Mouse (Mus musculus): ENCODE results near the gene Orai3. TPM values are rescaled to one million over a fixed set of nuclear protein-coding genes. Genes with fewer than 3 reads are reported as not detected.
A peak's percentile ranks its signal among the peaks of the same experiment; 100 is the strongest.
"Not testable (repeated sequence)": the region's sequence is repeated elsewhere in the genome, so short reads cannot be mapped to it uniquely, and the experiment has no call there.

Orai3 gene
- polyA plus RNA-seq (2015; fragmentation: Nextera tagmentation; extraction: Ambion mirVana): 9.5 and 9.6 TPM in 2 replicates

DNA sequence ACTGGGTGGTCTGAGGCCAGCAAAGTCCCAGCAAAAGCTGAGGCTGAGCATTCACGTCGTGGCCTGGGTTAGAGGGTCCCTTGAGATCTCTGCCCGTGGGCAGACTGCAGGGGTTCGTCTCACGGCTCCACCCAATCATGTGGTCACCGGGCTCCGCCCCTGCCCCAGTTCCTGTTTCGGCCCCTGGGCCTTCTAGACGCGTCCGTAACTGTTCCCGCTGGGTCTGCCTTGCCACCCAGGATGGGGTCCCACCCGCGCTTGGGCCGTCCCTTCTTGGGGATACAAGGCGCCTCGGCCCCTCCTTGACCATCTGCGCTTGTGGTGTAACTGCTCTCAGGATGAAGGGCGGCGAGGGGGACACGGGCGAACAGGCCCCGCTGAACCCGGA, at the start of gene Orai3:
TSS of gene Orai3 (plus strand) at position 165 of the 388 bp plus-strand sequence.
- peaks cover 19% of the 10 kb centered on the region for H3K36me3 ChIP-seq (ENCODE audit: control insufficient read depth, insufficient read depth)
- no peaks in the 10 kb centered on the region for H3K27me3 ChIP-seq (replicated peaks; ENCODE audit: control insufficient read depth, insufficient read depth, low read length)
- no peaks in the 10 kb centered on the region for H3K9me3 ChIP-seq (ENCODE audit: control insufficient read depth, low read length)
- peak within 1 kb of the TSS; percentile 71 for H3K9ac ChIP-seq (replicated peaks; ENCODE audit: low read depth, low read length)
- ATAC-seq: peak; percentile 52
- peaks cover 24% of the 10 kb centered on the region for H3K4me1 ChIP-seq (replicated peaks; ENCODE audit: control insufficient read depth, insufficient read depth, low read length)
- peak within 1 kb of the TSS; percentile 72 for H3K4me2 ChIP-seq (ENCODE audit: low read length)
- WGBS: under 1% methylated on average over 24 of the region's 24 CpGs
- H3K27ac ChIP-seq (ENCODE audit: low read length): peak within 1 kb of the TSS; percentile 68
- peak within 1 kb of the TSS; percentile 53 for H3K4me3 ChIP-seq (replicated peaks; ENCODE audit: low read length)

- Histone ChIP-seq H3K27ac (ENCODE audit: low read length) (no peak overlapping the region), H3K36me3 (ENCODE audit: control insufficient read depth, insufficient read depth) (no peaks in the 10 kb centered on the region), H3K9me3 (ENCODE audit: control insufficient read depth, low read length) (no peaks in the 10 kb centered on the region), H3K27me3 (replicated peaks; ENCODE audit: control insufficient read depth, insufficient read depth, low read length) (no peaks in the 10 kb centered on the region), H3K9ac (replicated peaks; ENCODE audit: low read depth, low read length) (no peak overlapping the region), H3K4me3 (replicated peaks; ENCODE audit: low read length) (no peak overlapping the region), H3K4me1 (replicated peaks; ENCODE audit: control insufficient read depth, insufficient read depth, low read length) (no peaks in the 10 kb centered on the region), H3K4me2 (ENCODE audit: low read length) (no peak overlapping the region)
- WGBS: 39% methylated on average over 2 of the region's 2 CpGs
- no peak for ATAC-seq
Observed at GRCm38 (mm10) chr7:127725490-127725889, 44.1 kb upstream of the Orai3 start.

- H3K9ac ChIP-seq (replicated peaks; ENCODE audit: low read depth, low read length): no peak overlapping the region
- no peaks in the 10 kb centered on the region for H3K36me3 ChIP-seq (ENCODE audit: control insufficient read depth, insufficient read depth)
- no peaks in the 10 kb centered on the region for H3K27me3 ChIP-seq (replicated peaks; ENCODE audit: control insufficient read depth, insufficient read depth, low read length)
- H3K9me3 ChIP-seq (ENCODE audit: control insufficient read depth, low read length): no peaks in the 10 kb centered on the region
- no peak overlapping the region for H3K4me3 ChIP-seq (replicated peaks; ENCODE audit: low read length)
- H3K27ac ChIP-seq (ENCODE audit: low read length): no peak overlapping the region
- ATAC-seq: no peak
- H3K4me1 ChIP-seq (replicated peaks; ENCODE audit: control insufficient read depth, insufficient read depth, low read length): no peaks in the 10 kb centered on the region
- no peak overlapping the region for H3K4me2 ChIP-seq (ENCODE audit: low read length)
- 49% methylated on average over 6 of the region's 6 CpGs for WGBS
Observed at GRCm38 (mm10) chr7:127725924-127726323, 43.7 kb upstream of the Orai3 start.

DNA sequence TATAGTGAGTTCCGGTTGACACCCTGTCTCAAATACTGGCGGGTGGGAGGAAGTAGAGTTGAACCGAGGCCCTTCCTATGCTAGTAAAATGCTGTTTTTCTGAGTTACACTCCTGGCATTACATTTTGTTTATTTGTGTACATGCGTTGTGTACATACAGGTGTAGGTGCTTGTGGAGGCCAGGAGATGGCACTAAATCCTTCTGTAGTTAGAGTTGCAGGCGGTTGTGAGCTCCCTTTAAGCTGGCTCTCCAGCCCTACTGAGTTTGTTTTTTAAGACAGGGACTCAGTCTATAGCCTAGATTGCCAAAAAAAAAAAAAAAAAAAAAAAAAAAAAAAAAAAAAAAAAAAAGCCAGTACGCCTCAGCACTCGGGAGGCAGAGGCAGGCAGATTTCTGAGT, 41.7 kb upstream of the Orai3 start:
- no peak for ATAC-seq
- Histone ChIP-seq H3K4me2 (ENCODE audit: low read length) (no peak overlapping the region), H3K4me3 (replicated peaks; ENCODE audit: low read length) (no peak overlapping the region), H3K4me1 (replicated peaks; ENCODE audit: control insufficient read depth, insufficient read depth, low read length) (no peaks in the 10 kb centered on the region), H3K36me3 (ENCODE audit: control insufficient read depth, insufficient read depth) (no peaks in the 10 kb centered on the region), H3K27ac (ENCODE audit: low read length) (no peak overlapping the region), H3K9me3 (ENCODE audit: control insufficient read depth, low read length) (no peaks in the 10 kb centered on the region), H3K27me3 (replicated peaks; ENCODE audit: control insufficient read depth, insufficient read depth, low read length) (no peaks in the 10 kb centered on the region), H3K9ac (replicated peaks; ENCODE audit: low read depth, low read length) (no peak overlapping the region)
- 82% methylated on average over 7 of the region's 7 CpGs for WGBS

DNA sequence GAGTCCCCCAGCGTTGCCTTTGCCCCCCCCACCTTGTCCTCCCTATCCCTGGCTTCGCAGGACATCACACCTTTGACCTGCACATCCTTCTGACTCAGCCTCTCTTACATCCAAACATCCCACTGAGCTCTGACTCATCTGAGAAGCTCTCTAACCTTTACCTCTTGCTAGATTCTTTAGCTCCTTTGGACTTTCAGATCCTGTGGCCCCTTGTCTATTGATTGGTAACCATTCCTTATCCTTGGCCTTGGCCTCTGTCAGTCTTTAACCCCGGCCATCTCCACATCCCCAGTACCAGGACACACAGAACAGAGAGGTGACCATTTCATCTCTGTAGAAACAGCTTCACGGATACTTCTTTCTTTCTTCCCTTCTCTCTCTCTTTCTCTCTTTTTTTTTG, 39.4 kb upstream of the Orai3 start:
- Histone ChIP-seq H3K9ac (replicated peaks; ENCODE audit: low read depth, low read length) (no peak overlapping the region), H3K4me1 (replicated peaks; ENCODE audit: control insufficient read depth, insufficient read depth, low read length) (no peaks in the 10 kb centered on the region), H3K27ac (ENCODE audit: low read length) (no peak overlapping the region), H3K27me3 (replicated peaks; ENCODE audit: control insufficient read depth, insufficient read depth, low read length) (no peaks in the 10 kb centered on the region), H3K36me3 (ENCODE audit: control insufficient read depth, insufficient read depth) (no peaks in the 10 kb centered on the region), H3K4me2 (ENCODE audit: low read length) (no peak overlapping the region), H3K9me3 (ENCODE audit: control insufficient read depth, low read length) (no peaks in the 10 kb centered on the region), H3K4me3 (replicated peaks; ENCODE audit: low read length) (no peak overlapping the region)
- WGBS: 73% methylated on average over 4 of the region's 4 CpGs
- no peak for ATAC-seq

- H3K4me2 ChIP-seq (ENCODE audit: low read length); H3K9ac ChIP-seq (replicated peaks; ENCODE audit: low read depth, low read length); H3K4me3 ChIP-seq (replicated peaks; ENCODE audit: low read length); H3K9me3 ChIP-seq (ENCODE audit: control insufficient read depth, low read length); H3K27me3 ChIP-seq (replicated peaks; ENCODE audit: control insufficient read depth, insufficient read depth, low read length); ATAC-seq; H3K4me1 ChIP-seq (replicated peaks; ENCODE audit: control insufficient read depth, insufficient read depth, low read length); H3K36me3 ChIP-seq (ENCODE audit: control insufficient read depth, insufficient read depth); H3K27ac ChIP-seq (ENCODE audit: low read length): not testable (repeated sequence)
- WGBS: no CpG with 5 or more reads among the region's 5 CpGs
Observed at GRCm38 (mm10) chr7:127732066-127732465, 37.5 kb upstream of the Orai3 start, which contains the start of gene Ctf2. Ctf2 (minus strand) TSS chr7:127732166.

GRCm38 (mm10) chr7:127744366-127745045, 25.1 kb upstream of the Orai3 start, which contains the start of gene Fbxl19:
Fbxl19 (plus strand) TSS chr7:127744543.
- H3K4me2 ChIP-seq (ENCODE audit: low read length): peak within 1 kb of the TSS; percentile 90
- H3K27ac ChIP-seq (ENCODE audit: low read length): peak within 1 kb of the TSS; percentile 97
- H3K9me3 ChIP-seq (ENCODE audit: control insufficient read depth, low read length): no peaks in the 10 kb centered on the region
- H3K36me3 ChIP-seq (ENCODE audit: control insufficient read depth, insufficient read depth): peaks cover 9% of the 10 kb centered on the region
- WGBS: under 1% methylated on average over 26 of the region's 26 CpGs
- H3K9ac ChIP-seq (replicated peaks; ENCODE audit: low read depth, low read length): peak within 1 kb of the TSS; percentile 69
- peak within 1 kb of the TSS; percentile 84 for H3K4me3 ChIP-seq (replicated peaks; ENCODE audit: low read length)
- H3K4me1 ChIP-seq (replicated peaks; ENCODE audit: control insufficient read depth, insufficient read depth, low read length): peaks cover 21% of the 10 kb centered on the region
- ATAC-seq: no peak
- no peaks in the 10 kb centered on the region for H3K27me3 ChIP-seq (replicated peaks; ENCODE audit: control insufficient read depth, insufficient read depth, low read length)

GRCm38 (mm10) chr7:127745251-127745651, 24.4 kb upstream of the Orai3 start:
- Histone ChIP-seq H3K27ac (ENCODE audit: low read length) (peak overlapping the region; percentile 97), H3K4me1 (replicated peaks; ENCODE audit: control insufficient read depth, insufficient read depth, low read length) (peaks cover 21% of the 10 kb centered on the region), H3K4me3 (replicated peaks; ENCODE audit: low read length) (peak overlapping the region; percentile 84), H3K4me2 (ENCODE audit: low read length) (peak overlapping the region; percentile 90), H3K9me3 (ENCODE audit: control insufficient read depth, low read length) (no peaks in the 10 kb centered on the region), H3K9ac (replicated peaks; ENCODE audit: low read depth, low read length) (peak overlapping the region; percentile 69), H3K36me3 (ENCODE audit: control insufficient read depth, insufficient read depth) (peaks cover 14% of the 10 kb centered on the region), H3K27me3 (replicated peaks; ENCODE audit: control insufficient read depth, insufficient read depth, low read length) (no peaks in the 10 kb centered on the region)
- WGBS: under 1% methylated on average over 19 of the region's 19 CpGs
- ATAC-seq: peak; percentile 91

DNA sequence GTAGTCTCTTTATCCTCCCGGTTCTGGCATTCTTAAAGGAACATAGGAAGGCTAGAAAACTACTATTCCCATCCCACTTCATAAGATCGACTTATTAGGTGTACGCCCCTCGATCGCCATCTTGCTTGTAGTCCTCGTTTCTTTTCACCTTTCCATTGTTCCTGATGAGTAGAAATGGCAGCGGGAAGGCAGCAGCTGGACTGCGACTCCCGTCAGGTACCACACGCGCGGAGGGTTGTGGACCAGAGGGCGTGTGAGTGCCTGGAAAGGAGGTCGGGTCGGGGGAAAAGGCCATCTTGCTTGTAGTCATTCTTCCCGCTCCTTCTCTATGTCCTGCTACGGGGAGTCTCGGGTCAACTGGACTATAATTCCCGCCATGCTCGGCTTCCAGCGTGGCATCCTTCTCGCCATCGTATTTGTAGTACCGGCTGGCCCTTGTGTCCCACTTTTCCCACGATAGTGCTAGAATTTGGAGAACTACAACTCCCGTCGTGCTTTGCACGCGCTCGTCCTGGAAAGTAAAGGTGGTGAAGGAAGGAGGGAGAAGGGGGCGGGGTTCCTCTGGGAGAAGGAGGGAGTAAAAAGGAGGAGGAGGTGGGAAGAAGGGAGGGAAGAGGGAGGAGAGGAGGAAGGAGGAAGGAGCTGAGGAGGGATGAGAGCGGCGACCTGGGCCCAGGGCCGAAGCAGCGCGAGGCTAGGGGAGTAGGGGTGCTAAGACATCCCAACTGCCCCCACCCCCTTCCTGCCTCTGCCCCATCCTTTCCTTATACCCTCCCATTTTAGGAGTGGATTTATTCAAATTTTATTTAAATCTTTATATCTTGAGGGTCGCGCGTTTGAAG, 23.7 kb upstream of the Orai3 start:
- WGBS: 0% methylated on average over 39 of the region's 39 CpGs
- Histone ChIP-seq H3K27me3 (replicated peaks; ENCODE audit: control insufficient read depth, insufficient read depth, low read length) (no peaks in the 10 kb centered on the region), H3K9ac (replicated peaks; ENCODE audit: low read depth, low read length) (peak overlapping the region; percentile 94), H3K4me1 (replicated peaks; ENCODE audit: control insufficient read depth, insufficient read depth, low read length) (peaks cover 21% of the 10 kb centered on the region), H3K4me3 (replicated peaks; ENCODE audit: low read length) (peak overlapping the region; percentile 84), H3K27ac (ENCODE audit: low read length) (peak overlapping the region; percentile 97), H3K4me2 (ENCODE audit: low read length) (peak overlapping the region; percentile 90), H3K9me3 (ENCODE audit: control insufficient read depth, low read length) (no peaks in the 10 kb centered on the region), H3K36me3 (ENCODE audit: control insufficient read depth, insufficient read depth) (peaks cover 18% of the 10 kb centered on the region)
- peak; percentile 85 for ATAC-seq

Measured in forebrain, embryonic 16.5 days (tissue).